Mouse (Mus musculus) hindlimb bud, embryonic 11.5 days (tissue): ENCODE measurements around the gene Stk33.

Source experiments
- DNase-seq: peaks from one replicate; pipeline ENCODE4 v3.0.0-alpha.2; 2012; ENCODE audit warnings: low read depth, low spot score; ENCODE audit errors: extremely low spot score

Gene Stk33

DNA sequence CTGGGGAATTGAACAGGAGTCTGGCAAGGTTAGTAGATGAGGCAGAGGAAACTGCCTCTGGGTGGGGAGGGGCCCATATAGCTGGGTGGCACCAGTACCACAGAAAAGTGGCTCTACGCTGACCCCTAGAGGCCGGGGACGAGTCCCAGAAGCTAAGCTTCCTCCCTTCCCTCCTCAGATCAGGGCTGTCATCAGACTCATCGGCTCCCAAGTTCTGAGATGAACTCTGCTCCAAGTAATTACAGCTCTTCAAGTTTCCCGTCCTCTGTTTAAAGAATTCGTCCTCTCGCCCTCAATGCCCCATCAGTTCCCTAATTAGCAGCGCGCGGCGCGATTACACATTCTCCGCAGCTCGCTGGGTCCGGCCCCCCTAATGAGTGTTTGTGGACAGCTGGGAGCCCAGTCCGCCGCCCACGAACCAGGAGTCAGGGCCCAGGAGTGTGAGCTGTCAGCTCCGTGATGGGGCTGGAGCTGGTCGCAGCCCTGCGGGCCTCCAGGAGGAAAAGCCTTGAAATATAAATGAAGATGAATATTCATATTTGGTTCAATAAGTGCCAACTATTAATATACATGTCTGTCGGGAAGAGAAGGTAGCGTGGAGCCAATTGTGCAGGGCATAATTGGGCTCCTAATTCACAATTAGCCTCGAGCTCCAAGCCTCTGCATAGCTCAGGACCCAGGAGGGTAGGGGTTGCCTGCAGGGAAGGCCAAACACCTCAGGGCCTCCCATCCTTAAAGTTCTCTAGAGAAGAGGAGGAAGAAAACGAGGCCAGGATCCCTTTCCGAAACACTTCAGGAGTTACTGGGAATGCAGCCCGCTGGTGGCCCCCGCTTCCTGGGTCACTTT lies 183.2 kb downstream of the Stk33 start:
- DNase-seq, result no peak

DNA sequence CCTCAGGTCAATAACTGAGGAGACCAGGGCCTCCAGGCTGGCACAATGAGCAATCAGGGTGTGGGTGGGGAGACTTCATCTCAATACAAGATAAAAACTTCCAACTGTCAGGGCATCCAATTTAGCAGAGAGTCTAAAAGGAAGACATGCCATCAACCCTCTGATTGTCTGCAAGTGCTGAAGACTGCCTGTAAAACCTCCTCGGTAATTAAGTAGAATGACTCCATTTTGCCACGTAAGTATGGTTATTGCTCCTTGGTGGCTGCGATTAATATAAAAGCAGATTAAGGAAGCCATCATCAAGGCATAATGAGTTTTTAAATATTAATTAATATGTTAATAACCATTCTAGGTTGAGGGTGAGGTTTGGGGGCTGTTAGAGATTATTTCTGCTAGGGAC lies 187.5 kb downstream of the Stk33 start:
- DNase-seq, result no peak

- DNase-seq, result no peak
Observed at GRCm38 (mm10) chr7:109244776-109245175, 194.1 kb downstream of the Stk33 start.

GRCm38 (mm10) chr7:109241313-109241712 lies 197.6 kb downstream of the Stk33 start:
- DNase-seq, result no peak

GRCm38 (mm10) chr7:109239346-109239745 lies 199.5 kb downstream of the Stk33 start:
- no peak for DNase-seq

DNA sequence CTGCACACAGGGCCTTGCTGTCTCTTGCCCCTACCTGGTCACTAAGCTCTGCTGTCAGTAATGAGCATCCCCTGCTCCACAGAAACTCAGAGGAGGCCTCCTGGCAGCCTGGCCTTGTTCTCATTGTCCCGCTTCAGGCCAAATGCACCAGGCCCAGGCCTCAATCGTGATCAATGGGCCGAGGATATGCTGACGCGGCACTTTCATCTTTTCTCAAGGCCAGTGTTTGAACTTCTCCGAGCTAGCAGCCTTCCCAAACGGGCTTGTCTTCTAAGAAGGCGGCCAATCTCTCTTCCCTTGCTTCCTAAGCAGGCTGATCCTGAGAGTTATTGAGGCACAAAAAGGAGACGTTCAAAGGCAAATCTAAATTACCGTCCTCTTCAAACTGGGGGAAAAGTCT lies 200.2 kb downstream of the Stk33 start:
- no peak for DNase-seq

GRCm38 (mm10) chr7:109234882-109235640 lies 203.8 kb downstream of the Stk33 start:
- no peak for DNase-seq

DNA sequence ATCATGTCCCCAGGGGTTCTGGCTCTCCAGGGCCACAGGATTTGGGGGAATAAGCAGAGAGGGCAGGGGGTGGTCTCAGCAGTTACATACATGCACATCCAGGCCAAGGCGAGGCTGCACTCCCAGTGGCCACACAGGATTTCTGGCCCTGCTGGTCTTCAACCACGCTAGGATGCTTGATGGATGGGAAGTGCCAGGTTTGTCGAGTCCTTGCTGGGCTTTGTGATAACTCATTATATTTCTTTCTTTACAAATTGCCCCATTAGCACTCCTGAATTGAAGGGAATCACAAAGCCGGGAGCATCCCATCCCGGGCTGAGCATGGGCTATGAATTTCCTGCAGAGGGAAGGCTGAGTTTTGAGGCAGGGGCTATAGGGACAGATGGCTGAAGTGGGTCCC lies 204.4 kb downstream of the Stk33 start:
- DNase-seq, result no peak

- no peak for DNase-seq
Observed at GRCm38 (mm10) chr7:109231881-109232321, 207.0 kb downstream of the Stk33 start.

DNA sequence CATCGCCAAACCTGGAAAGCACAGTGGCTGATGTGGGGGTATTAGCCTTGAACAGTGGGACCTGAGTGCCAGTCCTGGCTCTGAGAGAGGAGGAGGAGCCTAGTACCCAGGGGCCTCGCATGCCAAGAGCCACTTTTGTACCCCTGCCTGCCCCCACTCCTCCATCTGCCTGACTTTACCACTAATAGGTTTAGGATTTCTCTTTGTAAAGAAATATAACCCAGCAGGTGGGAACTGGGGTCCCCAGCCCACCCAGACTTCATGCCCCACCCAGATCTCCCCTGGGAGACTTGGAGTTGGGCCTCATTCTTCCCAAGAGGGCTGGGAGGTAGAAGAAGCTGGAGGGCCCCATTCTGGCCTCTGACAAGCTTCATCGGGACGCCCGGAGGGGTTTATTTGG lies 207.6 kb downstream of the Stk33 start:
- no peak for DNase-seq

- peak; percentile 37 for DNase-seq
Observed at GRCm38 (mm10) chr7:109230806-109231205, 208.1 kb downstream of the Stk33 start.
